Mouse (Mus musculus) layer of hippocampus, adult 9-11 months (tissue): ENCODE results near the gene Prss16.

Experiments used
- DNase-seq: peaks from one replicate; pipeline ENCODE4 v3.0.0; 2022

The Prss16 gene

GRCm38 (mm10) chr13:22009642-22010041, at the start of gene Prss16:
TSS of gene Prss16 (minus strand) at chr13:22009742.
- DNase-seq = no peak

GRCm38 (mm10) chr13:22053754-22054153, 44.2 kb upstream of the Prss16 start:
- DNase-seq = no peak

- no peak for DNase-seq
Observed at GRCm38 (mm10) chr13:22051523-22051859, 41.9 kb upstream of the Prss16 start.

- peak; percentile 88 for DNase-seq
Observed at GRCm38 (mm10) chr13:22050591-22051522, 41.3 kb upstream of the Prss16 start.

- DNase-seq = no peak
Observed at GRCm38 (mm10) chr13:22049737-22050440, 40.3 kb upstream of the Prss16 start.

GRCm38 (mm10) chr13:22049041-22049440, 39.5 kb upstream of the Prss16 start:
- no peak for DNase-seq

- DNase-seq = no peak
Observed at GRCm38 (mm10) chr13:22045311-22045710, 35.8 kb upstream of the Prss16 start.

GRCm38 (mm10) chr13:22044432-22045155, 35.1 kb upstream of the Prss16 start:
- DNase-seq = no peak

GRCm38 (mm10) chr13:22043503-22044431, 34.2 kb upstream of the Prss16 start:
- DNase-seq = no peak

- peak; percentile 96 for DNase-seq
Observed at GRCm38 (mm10) chr13:22042568-22043502, 33.3 kb upstream of the Prss16 start, which contains the start of the genes Hist1h2ag and Hist1h2bj. TSS of gene Hist1h2ag (minus strand) at chr13:22042944. TSS of gene Hist1h2bj (plus strand) at chr13:22043214.

- DNase-seq = no peak
Observed at GRCm38 (mm10) chr13:22041651-22042567, 32.4 kb upstream of the Prss16 start.

- DNase-seq = peak; percentile 96
Observed at GRCm38 (mm10) chr13:22041142-22041536, 31.6 kb upstream of the Prss16 start, which contains the start of gene Hist1h4i. TSS of gene Hist1h4i (minus strand) at chr13:22041362.

GRCm38 (mm10) chr13:22040464-22041141, 31.1 kb upstream of the Prss16 start:
- no peak for DNase-seq

- no peak for DNase-seq
Observed at GRCm38 (mm10) chr13:22039951-22040463, 30.5 kb upstream of the Prss16 start.

- DNase-seq = no peak
Observed at GRCm38 (mm10) chr13:22039364-22039763, 29.8 kb upstream of the Prss16 start.

GRCm38 (mm10) chr13:22037415-22037814, 27.9 kb upstream of the Prss16 start:
- DNase-seq = no peak

- no peak for DNase-seq
Observed at GRCm38 (mm10) chr13:22036986-22037385, 27.4 kb upstream of the Prss16 start.

- DNase-seq = no peak
Observed at GRCm38 (mm10) chr13:22036149-22036956, 26.8 kb upstream of the Prss16 start.
